Mouse (Mus musculus) embryonic fibroblast, embryonic 13.5 days (primary cell): ENCODE data around the gene Sumo3.

Experiments used
- CTCF ChIP-seq: IDR thresholded peaks from 2 replicates; pipeline ENCODE4 v1.5.1; 2011; ENCODE audit warnings: mild to moderate bottlenecking, control low read depth, low read length, moderate library complexity, borderline replicate concordance; ENCODE audit not compliant: insufficient read depth
- POLR2A ChIP-seq: IDR thresholded peaks from 2 replicates; pipeline ENCODE4 v1.6.1; 2011; ENCODE audit warnings: low read depth, mild to moderate bottlenecking, control low read depth, low read length, moderate library complexity

GRCm38 (mm10) chr10:77638956-77639355, 33.1 kb downstream of the Sumo3 start:
- TF ChIP-seq POLR2A, result no peak
- TF ChIP-seq CTCF, result no peak
